ENCODE assay signal across 11 mouse cellular contexts in genomic region chr9:63075252-63075651, GRCm38 (mm10).
DNase-seq lines count a peak whose midpoint lies in the region; ATAC-seq and TF ChIP-seq lines count a peak whose summit lies in the region.
"Had no signal": no experiment of that assay in that cellular context is flagged by ENCODE, and none has a peak within 500 bp of the region (broad histone marks: within the 10 kb centered on the region; RNA-seq: fewer than 3 reads in every experiment).

No protein-coding gene starts in this region.

- intact Hi-C loops in heart, postnatal 14 days (cut with DNase I) = loop anchor here (5.0 kb wide), 1 partner anchor 47 kb away; no protein-coding TSS in a partner anchor

- DNase-seq in heart, adult 11 months = peak; percentile 95
- DNase-seq in heart, postnatal 14 days = no peak
- peak; percentile 36 for DNase-seq in limb, embryonic 10.5 days (ENCODE audit: low spot score)
- DNase-seq in natural killer cell, adult 2 months (ENCODE audit: low spot score in 2 of 2) = no peak
- no peak for DNase-seq in urinary bladder, postnatal 25 days (ENCODE audit: low spot score)
- DNase-seq: cerebellum, postnatal 10 days had no signal

- H3K4me2 ChIP-seq in embryonic facial prominence, embryonic 12.5 days (replicated peaks) = no peak overlapping the region
- H3K4me2 ChIP-seq: liver, embryonic 11.5 days; neural tube, embryonic 13.5 days had no signal

- H3K27me3 ChIP-seq in E14TG2a.4 (ENCODE audit: insufficient read depth, low read length) = no peaks in the 10 kb centered on the region
- H3K27me3 ChIP-seq in embryonic facial prominence, embryonic 12.5 days = no peaks in the 10 kb centered on the region
- no peaks in the 10 kb centered on the region for H3K27me3 ChIP-seq in limb, embryonic 10.5 days (ENCODE audit: low read depth, poor library complexity, severe bottlenecking)
- H3K27me3 ChIP-seq: neural tube, embryonic 13.5 days had no signal

- no peak for TF ChIP-seq CTCF in E14TG2a.4 (conservative IDR thresholded peaks at IDR 0.05; ENCODE audit: low read length)

- no peak overlapping the region for H3K9ac ChIP-seq in embryonic facial prominence, embryonic 12.5 days
- H3K9ac ChIP-seq: neural tube, embryonic 13.5 days had no signal

- H3K9me3 ChIP-seq in E14TG2a.4 (ENCODE audit: low read length) = no peaks in the 10 kb centered on the region
- H3K9me3 ChIP-seq in embryonic facial prominence, embryonic 12.5 days = no peaks in the 10 kb centered on the region; the same call in 1 of the 2 replicates
- no peaks in the 10 kb centered on the region for H3K9me3 ChIP-seq in limb, embryonic 10.5 days (replicated peaks)
- H3K9me3 ChIP-seq: neural tube, embryonic 13.5 days had no signal

- 0 out of 2 replicates have a peak overlapping the region, but pooled peaks have one; percentile 31 for H3K27ac ChIP-seq in embryonic facial prominence, embryonic 12.5 days
- H3K27ac ChIP-seq in limb, embryonic 10.5 days = peak overlapping the region; percentile 76

- peak overlapping the region; percentile 39 for H3K4me3 ChIP-seq in E14TG2a.4 (replicated peaks; ENCODE audit: low read length)
- H3K4me3 ChIP-seq in embryonic facial prominence, embryonic 12.5 days = no peak overlapping the region
- no peak overlapping the region for H3K4me3 ChIP-seq in limb, embryonic 10.5 days
- H3K4me3 ChIP-seq: neural tube, embryonic 13.5 days had no signal

- ATAC-seq in embryonic facial prominence, embryonic 12.5 days (ENCODE audit: insufficient number of reproducible peaks, insufficient read depth, low FRiP score, low TSS enrichment) = no peak
- ATAC-seq in megakaryocyte, adult 5-6 weeks (ENCODE audit: poor library complexity, severe bottlenecking) = no peak

- H3K4me1 ChIP-seq in E14TG2a.4 (replicated peaks; ENCODE audit: low read depth, low read length) = peaks cover 50% of the 10 kb centered on the region
- H3K4me1 ChIP-seq in embryonic facial prominence, embryonic 12.5 days = peaks cover 27% of the 10 kb centered on the region
- peaks cover 49% of the 10 kb centered on the region for H3K4me1 ChIP-seq in limb, embryonic 10.5 days

- no peaks in the 10 kb centered on the region for H3K36me3 ChIP-seq in E14TG2a.4 (ENCODE audit: insufficient read depth, low read length)
- no peaks in the 10 kb centered on the region for H3K36me3 ChIP-seq in embryonic facial prominence, embryonic 12.5 days
- no peaks in the 10 kb centered on the region for H3K36me3 ChIP-seq in limb, embryonic 10.5 days
- H3K36me3 ChIP-seq: neural tube, embryonic 13.5 days had no signal

- WGBS in embryonic facial prominence, embryonic 12.5 days = 29% methylated on average over 5 of the region's 5 CpGs
- 30% methylated on average over 5 of the region's 5 CpGs for WGBS in limb, embryonic 10.5 days

Comparison
In these comparisons a context has a peak if more than half of its experiments do, and no peak if none do; other contexts are left out.
1. DNase-seq: peak in heart, adult 11 months (single experiment) and limb, embryonic 10.5 days (single experiment); none in heart, postnatal 14 days (0 of 2), natural killer cell, adult 2 months (0 of 2) and urinary bladder, postnatal 25 days (single experiment).